Mouse (Mus musculus) small intestine, adult 2 months (tissue): ENCODE measurements around the gene 1700030K09Rik. TPM values are rescaled to one million over a fixed set of nuclear protein-coding genes. Genes with fewer than 3 reads are reported as not detected.

Experiments
- H3K27ac ChIP-seq: fragments of 200-500 bp; 2 replicates; pipeline ENCODE4 v1.5.1; 2012; ENCODE audit warnings: low read depth, low read length, control low read depth, inconsistent platforms; ENCODE audit not compliant: insufficient read depth
- H3K27me3 ChIP-seq: fragments of 200-500 bp; 2 replicates; pipeline ENCODE4 v1.6.1; 2012; ENCODE audit warnings: mild to moderate bottlenecking, moderate library complexity, low read length, inconsistent platforms; ENCODE audit not compliant: control insufficient read depth, insufficient read depth
- H3K36me3 ChIP-seq: fragments of 200-500 bp; 2 replicates; pipeline ENCODE4 v1.6.1; 2012; ENCODE audit warnings: mild to moderate bottlenecking, low read length, control low read depth, inconsistent platforms; ENCODE audit not compliant: control insufficient read depth, insufficient read depth
- H3K4me1 ChIP-seq: fragments of 200-500 bp; 2 replicates; pipeline ENCODE4 v1.6.1; 2012; ENCODE audit warnings: low read length, inconsistent platforms, mixed read lengths; ENCODE audit not compliant: control insufficient read depth, insufficient read depth, insufficient read length
- H3K4me3 ChIP-seq: fragments of 200-500 bp; 2 replicates; pipeline ENCODE4 v1.5.1; 2012; ENCODE audit warnings: low read depth, mild to moderate bottlenecking, control low read depth, inconsistent platforms, low read length, moderate library complexity
- CTCF ChIP-seq: fragments of 200-500 bp; IDR thresholded peaks from 2 replicates; pipeline ENCODE4 v1.5.1; 2012; ENCODE audit warnings: low read depth, mild to moderate bottlenecking, control low read depth, inconsistent platforms, low read length, moderate library complexity, mixed read lengths; ENCODE audit not compliant: insufficient replicate concordance, insufficient read length; ENCODE audit errors: extremely low read depth
- POLR2A ChIP-seq: fragments of 200-500 bp; IDR thresholded peaks from 2 replicates; pipeline ENCODE4 v1.6.1; 2012; ENCODE audit warnings: low read depth, mild to moderate bottlenecking, control low read depth, inconsistent platforms, low read length, moderate library complexity
- WGBS: fragments of 180-500 bp; shearing (Covaris S2); methylation state at CpG from one replicate; pipeline ENCODE4 v1.1.7; 2018; 5-methylcytosine and 5-hydroxymethylcytosine counted together
- polyA plus RNA-seq: library from polyadenylated mRNA; depleted of rRNA; stranded (reverse); fragments of >200 nt; gene quantifications from 2 replicates; pipeline ENCODE4 v1.2.3, GENCODE M21; 2012; rRNA removed

The 1700030K09Rik gene
- polyA plus RNA-seq, 1 experiment: 3.2 TPM

DNA sequence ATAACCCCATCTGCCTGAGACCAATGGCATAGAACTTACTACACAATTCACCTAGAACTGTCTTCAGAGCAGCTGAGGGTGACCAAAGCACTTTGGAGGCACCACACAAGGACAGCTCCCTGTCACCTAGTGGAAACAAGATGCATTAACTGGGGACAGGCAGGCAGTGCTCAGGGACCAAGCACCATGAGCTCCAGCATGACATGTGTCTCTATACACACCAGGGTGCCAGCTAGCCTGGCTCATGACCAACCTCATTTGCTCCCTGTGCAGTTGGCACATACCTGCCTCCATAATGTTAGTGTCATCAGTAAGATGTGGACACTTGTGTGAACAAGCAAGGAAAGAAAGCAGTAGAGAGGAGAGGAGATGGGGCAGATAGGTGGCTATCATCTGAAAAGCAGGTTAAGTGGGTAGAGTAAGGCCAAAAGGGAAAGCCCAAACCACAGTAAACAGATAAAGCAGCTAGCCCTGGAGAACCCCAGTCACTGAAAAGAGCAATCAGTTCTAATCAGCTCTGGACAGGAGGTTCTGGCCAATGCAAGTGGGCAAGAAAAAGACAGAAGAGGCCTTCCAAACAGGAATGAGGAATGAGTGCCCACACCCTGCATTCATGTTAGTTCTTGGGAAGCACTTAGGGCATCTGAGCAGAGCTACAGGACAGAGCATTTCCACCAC is 61.1 kb downstream of the 1700030K09Rik start:
- TF ChIP-seq POLR2A: no peak
- TF ChIP-seq CTCF: no peak
- no peaks in the 10 kb centered on the region for H3K27me3 ChIP-seq
- no peaks in the 10 kb centered on the region for H3K36me3 ChIP-seq
- peaks cover 2% of the 10 kb centered on the region; the same call in 1 of the 2 replicates for H3K4me1 ChIP-seq
- no peak overlapping the region for H3K27ac ChIP-seq
- no peak overlapping the region for H3K4me3 ChIP-seq

DNA sequence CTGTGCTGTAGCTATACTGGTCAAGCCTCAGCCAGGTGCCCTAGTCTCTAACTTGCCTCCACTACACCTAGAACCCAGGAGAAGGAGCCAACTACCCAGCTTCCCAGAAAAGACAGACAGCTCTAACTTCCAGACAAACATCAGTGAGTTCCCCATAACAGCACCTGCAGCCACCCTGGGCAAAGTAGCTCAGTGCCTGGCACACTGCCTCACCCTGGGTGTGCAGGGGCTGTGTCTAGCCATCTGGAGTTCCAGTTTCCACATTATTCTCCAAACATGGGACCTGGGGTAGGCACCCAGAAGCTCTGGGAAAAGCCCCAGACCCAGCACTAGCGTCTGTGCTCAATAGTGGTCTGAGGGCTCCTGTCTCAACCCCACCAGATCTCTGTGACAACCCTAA is 63.8 kb downstream of the 1700030K09Rik start:
- Histone ChIP-seq H3K36me3 (no peaks in the 10 kb centered on the region), H3K4me1 (peaks cover 3% of the 10 kb centered on the region; the same call in 1 of the 2 replicates), H3K27ac (no peak overlapping the region), H3K27me3 (no peaks in the 10 kb centered on the region), H3K4me3 (no peak overlapping the region)
- WGBS: 89% methylated on average over 1 of the region's 1 CpGs
- TF ChIP-seq POLR2A: no peak
- TF ChIP-seq CTCF: no peak

Other genes with a start within 250 kb of the 1700030K09Rik start
- not detected in 2 replicates for gene Cib3, start 231.0 kb upstream of the 1700030K09Rik start, polyA plus RNA-seq
- not detected in 2 replicates for gene Gm11034, start 230.2 kb upstream of the 1700030K09Rik start, polyA plus RNA-seq
- 19.7 and 35.5 TPM in 2 replicates for gene Fam32a, start 224.2 kb upstream of the 1700030K09Rik start, polyA plus RNA-seq
- gene Ap1m1, start 203.9 kb upstream of the 1700030K09Rik start, polyA plus RNA-seq: 33.6 and 47.4 TPM in 2 replicates
- gene Gm10282, start 138.6 kb upstream of the 1700030K09Rik start, polyA plus RNA-seq: 0.41 TPM in 1 of 2 replicates, not detected in the other
- gene Klf2, start 124.8 kb upstream of the 1700030K09Rik start, polyA plus RNA-seq: 21.4 and 24.7 TPM in 2 replicates
- gene Eps15l1, start 22.4 kb upstream of the 1700030K09Rik start, polyA plus RNA-seq: 14.5 and 27.0 TPM in 2 replicates
- gene Calr3, start within 50 bp of the 1700030K09Rik start, polyA plus RNA-seq: not detected in 2 replicates
- gene Cherp, start 31.3 kb downstream of the 1700030K09Rik start, polyA plus RNA-seq: 32.8 and 43.8 TPM in 2 replicates
- 87.7 and 167 TPM in 2 replicates for gene Slc35e1, start 48.7 kb downstream of the 1700030K09Rik start, polyA plus RNA-seq
- 7.8 and 15.1 TPM in 2 replicates for gene Med26, start 104.4 kb downstream of the 1700030K09Rik start, polyA plus RNA-seq
- gene Smim7, start 127.2 kb downstream of the 1700030K09Rik start, polyA plus RNA-seq: 17.7 and 29.3 TPM in 2 replicates
- gene Tmem38a, start 128.2 kb downstream of the 1700030K09Rik start, polyA plus RNA-seq: 11.5 and 13.7 TPM in 2 replicates
- 0.03 and 0.05 TPM in 2 replicates for gene Nwd1, start 202.8 kb downstream of the 1700030K09Rik start, polyA plus RNA-seq